Mouse (Mus musculus): ENCODE measurements around the gene Fbxw19. TPM values are rescaled to one million over a fixed set of nuclear protein-coding genes. Genes with fewer than 3 reads are reported as not detected.

The Fbxw19 gene
- not detected in 2 replicates for polyA plus RNA-seq (2021; fragmentation: Nextera tagmentation)
- long read RNA-seq, experiment 1 = 0 reads
- long read RNA-seq, experiment 2 = 0 reads

DNA sequence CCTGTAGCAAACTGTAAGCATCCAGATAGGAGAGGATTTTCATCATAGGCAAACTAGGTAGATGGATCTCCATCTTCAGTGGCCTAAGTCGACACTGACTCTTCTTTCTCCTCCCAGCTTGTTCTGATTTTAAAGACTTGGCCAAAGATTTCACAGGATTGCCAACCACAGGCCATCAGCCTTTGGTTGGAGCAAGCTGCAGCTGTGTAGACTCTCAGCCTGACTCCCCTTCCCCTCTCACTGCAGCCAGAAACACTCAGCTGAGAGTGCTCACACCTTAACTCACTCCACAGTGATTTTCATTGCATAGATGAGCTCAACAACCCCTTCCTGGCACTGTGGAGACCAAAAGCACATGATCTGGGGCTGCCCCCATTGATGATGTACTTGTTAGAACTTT lies at the start of gene Fbxw19:
TSS of gene Fbxw19 (minus strand) at position 101 of the 400 bp plus-strand sequence.

DNA sequence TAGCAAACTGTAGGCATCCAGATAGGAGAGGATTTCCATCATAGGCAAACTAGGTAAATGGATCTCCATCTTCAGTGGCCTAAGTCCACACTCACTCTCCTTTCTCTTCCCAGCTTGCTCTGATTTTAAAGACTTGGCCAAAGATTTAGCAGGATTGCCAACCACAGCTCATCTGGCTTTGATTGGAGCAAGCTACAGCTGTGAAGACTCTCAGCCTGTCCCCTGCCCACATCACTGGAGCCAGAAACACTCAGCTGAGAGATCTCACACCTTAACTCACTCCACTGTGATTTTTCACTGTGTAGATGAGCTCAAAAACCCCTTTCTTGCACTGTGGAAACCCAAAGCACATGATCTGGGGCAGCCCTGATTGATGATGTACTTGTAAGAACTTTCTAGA lies 46.6 kb downstream of the Fbxw19 start, which contains the start of gene Fbxw16:
TSS of gene Fbxw16 (minus strand) at position 101 of the 400 bp plus-strand sequence.

Other genes with a start within 250 kb of the Fbxw19 start
- gene Fbxw14, start 208.2 kb downstream of the Fbxw19 start, polyA plus RNA-seq (2021; fragmentation: Nextera tagmentation) = not detected in 2 replicates
- not detected in 2 replicates for gene Fbxw28, start 156.2 kb downstream of the Fbxw19 start, polyA plus RNA-seq (2021; fragmentation: Nextera tagmentation)
- not detected in 2 replicates for gene Fbxw22, start 91.6 kb downstream of the Fbxw19 start, polyA plus RNA-seq (2021; fragmentation: Nextera tagmentation)
- gene Fbxw16, start 46.7 kb downstream of the Fbxw19 start, polyA plus RNA-seq (2021; fragmentation: Nextera tagmentation) = not detected in 2 replicates
- gene Fbxw15, start 72.4 kb upstream of the Fbxw19 start, polyA plus RNA-seq (2021; fragmentation: Nextera tagmentation) = not detected in 2 replicates
- gene Fbxw24, start 130.2 kb upstream of the Fbxw19 start, polyA plus RNA-seq (2021; fragmentation: Nextera tagmentation) = not detected in 2 replicates
- gene Fbxw25, start 168.8 kb upstream of the Fbxw19 start, polyA plus RNA-seq (2021; fragmentation: Nextera tagmentation) = not detected in 2 replicates
- gene Fbxw18, start 206.8 kb upstream of the Fbxw19 start, polyA plus RNA-seq (2021; fragmentation: Nextera tagmentation) = not detected in 2 replicates

Data from layer of hippocampus, adult 6 months (tissue).